Mouse (Mus musculus): ENCODE data around the gene Cog5. TPM values are rescaled to one million over a fixed set of nuclear protein-coding genes. Genes with fewer than 3 reads are reported as not detected.

Cog5 gene
- total and polyA plus RNA-seq, 3 experiments: 34.8 to 42.7 (median 39.3) TPM

- TF ChIP-seq ETS1 (conservative IDR thresholded peaks at IDR 0.05; ENCODE audit: low read depth, low read length): no peak
- no peak for TF ChIP-seq PAX5 (IDR thresholded peaks at IDR 0.05; ENCODE audit: low read length)
- TF ChIP-seq ELF1 (IDR thresholded peaks at IDR 0.05; ENCODE audit: low read depth, low read length): no peak
- no peak for TF ChIP-seq ZNF384 (IDR thresholded peaks at IDR 0.05; ENCODE audit: low read depth, low read length)
- TF ChIP-seq HCFC1 (IDR thresholded peaks at IDR 0.05; ENCODE audit: low read depth, low read length): no peak
- no peak for TF ChIP-seq CHD2 (IDR thresholded peaks at IDR 0.05; ENCODE audit: low read length)
- no peak for TF ChIP-seq SIN3A (IDR thresholded peaks at IDR 0.05; ENCODE audit: low read length)
- no peak for TF ChIP-seq GABPA (IDR thresholded peaks at IDR 0.05; ENCODE audit: insufficient replicate concordance, low read depth, low read length)
- TF ChIP-seq ZKSCAN1 (IDR thresholded peaks at IDR 0.05; ENCODE audit: borderline replicate concordance, low read depth, low read length): no peak
- no peak for TF ChIP-seq JUND (conservative IDR thresholded peaks at IDR 0.05; ENCODE audit: low read depth, low read length)
- no peak for TF ChIP-seq POLR2A (IDR thresholded peaks at IDR 0.05; ENCODE audit: low read depth, low read length)
- no peak for TF ChIP-seq CHD1 (IDR thresholded peaks at IDR 0.05; ENCODE audit: low read depth, low read length)
- Histone ChIP-seq H3K4me3 (replicated peaks in 1 of 3; ENCODE audit: low read depth in 2 of 3, low read length in 2 of 3, poor library complexity in 1 of 3) (no peak overlapping the region), H3K9ac (ENCODE audit: insufficient read depth, low read depth) (no peak overlapping the region), H3K36me3 (replicated peaks in 1 of 2; ENCODE audit: control insufficient read depth in 1 of 2, insufficient read depth in 1 of 2, low read length in 1 of 2) (peaks cover 17 to 60% of the 10 kb centered on the region in 2 experiments), H3K9me3 (replicated peaks; ENCODE audit: low read length) (no peaks in the 10 kb centered on the region), H3K79me2 (replicated peaks; ENCODE audit: control insufficient read depth, extremely low read depth, insufficient read depth, poor library complexity, severe bottlenecking) (no peaks in the 10 kb centered on the region), H3K4me2 (ENCODE audit: insufficient read depth, low read depth, poor library complexity, severe bottlenecking) (no peak overlapping the region), H3K27me3 (replicated peaks) (no peaks in the 10 kb centered on the region), H3K4me1 (ENCODE audit: control insufficient read depth in 1 of 2, insufficient read depth in 2 of 2) (peaks cover 0 to 6% of the 10 kb centered on the region in 2 experiments; a peak in 2 of 4 replicates), H3K27ac (ENCODE audit: insufficient read depth, low read depth) (no peak overlapping the region)
- in situ Hi-C loops (cut with MboI; ENCODE audit: low pct_ligation_motif_present, low pct_unique_long_range_greater_than_20kb, low sequenced_read_pairs) (no loop called here), dilution Hi-C loops (cut with MboI; ENCODE audit: extremely low pct_ligation_motif_present, extremely low pct_unique_long_range_greater_than_20kb, low sequenced_read_pairs) (no loop called here)
- no peak for DNase-seq (ENCODE audit: extremely low read depth)
These were observed 236.0 kb downstream of the Cog5 start for GRCm38 (mm10) chr12:31890685-31891084.

- no peak overlapping the region for H3K4me3 ChIP-seq (replicated peaks in 1 of 3; ENCODE audit: low read depth in 2 of 3, low read length in 2 of 3, poor library complexity in 1 of 3)
- DNase-seq (ENCODE audit: extremely low read depth): no peak
- H3K4me2 ChIP-seq (ENCODE audit: insufficient read depth, low read depth, poor library complexity, severe bottlenecking): no peak overlapping the region
- H3K4me1 ChIP-seq (ENCODE audit: control insufficient read depth in 1 of 2, insufficient read depth in 2 of 2): peaks cover 0 to 20% of the 10 kb centered on the region in 2 experiments; a peak in 2 of 4 replicates
- in situ Hi-C loops (cut with MboI; ENCODE audit: low pct_ligation_motif_present, low pct_unique_long_range_greater_than_20kb, low sequenced_read_pairs): no loop called here
- TF ChIP-seq GABPA (IDR thresholded peaks at IDR 0.05; ENCODE audit: insufficient replicate concordance, low read depth, low read length): no peak
- no peak for TF ChIP-seq POLR2AphosphoS2 (IDR thresholded peaks at IDR 0.05; ENCODE audit: low read depth, low read length)
- no peak for TF ChIP-seq RCOR1 (conservative IDR thresholded peaks at IDR 0.05; ENCODE audit: low read depth, low read length)
- no peak for TF ChIP-seq TBP (conservative IDR thresholded peaks at IDR 0.05; ENCODE audit: low read depth, low read length)
- TF ChIP-seq ZNF384 (IDR thresholded peaks at IDR 0.05; ENCODE audit: low read depth, low read length): no peak
- no peak for TF ChIP-seq ELF1 (IDR thresholded peaks at IDR 0.05; ENCODE audit: low read depth, low read length)
- TF ChIP-seq EP300 (IDR thresholded peaks at IDR 0.05; ENCODE audit: low read length): no peak
- TF ChIP-seq MXI1 (IDR thresholded peaks at IDR 0.05; ENCODE audit: low read depth, low read length): no peak
- H3K36me3 ChIP-seq (replicated peaks in 1 of 2; ENCODE audit: control insufficient read depth in 1 of 2, insufficient read depth in 1 of 2, low read length in 1 of 2): peaks cover 13 to 53% of the 10 kb centered on the region in 2 experiments
- H3K9ac ChIP-seq (ENCODE audit: insufficient read depth, low read depth): no peak overlapping the region
- no peaks in the 10 kb centered on the region for H3K27me3 ChIP-seq (replicated peaks)
- H3K27ac ChIP-seq (ENCODE audit: insufficient read depth, low read depth): no peak overlapping the region
- dilution Hi-C loops (cut with MboI; ENCODE audit: extremely low pct_ligation_motif_present, extremely low pct_unique_long_range_greater_than_20kb, low sequenced_read_pairs): no loop called here
- H3K79me2 ChIP-seq (replicated peaks; ENCODE audit: control insufficient read depth, extremely low read depth, insufficient read depth, poor library complexity, severe bottlenecking): no peaks in the 10 kb centered on the region
- no peaks in the 10 kb centered on the region for H3K9me3 ChIP-seq (replicated peaks; ENCODE audit: low read length)
These were observed 237.4 kb downstream of the Cog5 start for GRCm38 (mm10) chr12:31892079-31892478.

Data from CH12.LX (cell line).